30 mouse cellular contexts compared by ENCODE assay signal in the genomic region with DNA sequence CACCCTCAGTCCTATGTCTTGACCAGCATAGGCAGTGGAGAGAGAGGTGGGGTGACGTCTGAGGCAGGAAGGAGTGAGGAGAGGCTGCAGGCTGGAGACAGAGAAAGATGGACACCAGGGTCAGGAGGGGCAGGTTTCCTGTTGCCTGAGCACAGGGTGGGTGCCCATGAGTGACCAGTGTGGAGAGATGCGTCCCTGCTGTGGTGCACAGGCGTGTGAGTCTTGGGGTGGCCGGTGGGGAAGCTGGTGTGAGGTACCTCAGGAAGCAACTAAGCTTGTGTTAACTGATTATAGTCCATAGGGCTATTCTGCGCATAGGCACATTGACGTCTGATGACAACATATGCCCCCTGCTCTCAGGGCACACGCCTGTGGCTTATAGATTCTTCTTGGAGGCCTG. TPM values are rescaled to one million over a fixed set of nuclear protein-coding genes. Genes with fewer than 3 reads are reported as not detected.
DNase-seq lines count a peak whose midpoint lies in the region; ATAC-seq and TF ChIP-seq lines count a peak whose summit lies in the region.
"Had no signal": no experiment of that assay in that cellular context is flagged by ENCODE, and none has a peak within 500 bp of the region (broad histone marks: within the 10 kb centered on the region; RNA-seq: fewer than 3 reads in every experiment).

No protein-coding gene starts in this region.

- no peaks in the 10 kb centered on the region for H3K36me3 ChIP-seq in hindbrain, embryonic 10.5 days
- H3K36me3 ChIP-seq in hindbrain, embryonic 16.5 days (ENCODE audit: control insufficient read depth, insufficient read depth, low read length), result no peaks in the 10 kb centered on the region
- no peaks in the 10 kb centered on the region for H3K36me3 ChIP-seq in kidney, adult 2 months (ENCODE audit: control insufficient read depth, insufficient read depth, low read length)
- no peaks in the 10 kb centered on the region for H3K36me3 ChIP-seq in limb, embryonic 11.5 days (ENCODE audit: control insufficient read depth, insufficient read depth, low read length)
- H3K36me3 ChIP-seq: forebrain, embryonic 12.5 days; heart, embryonic 12.5 days; liver, embryonic 13.5 days; neural tube, embryonic 15.5 days had no signal

- no peak overlapping the region for H3K4me3 ChIP-seq in hindbrain, embryonic 10.5 days
- H3K4me3 ChIP-seq in hindbrain, embryonic 16.5 days (ENCODE audit: low read length), result no peak overlapping the region
- no peak overlapping the region for H3K4me3 ChIP-seq in kidney, adult 2 months (ENCODE audit: insufficient read depth, low read depth, low read length)
- no peak overlapping the region for H3K4me3 ChIP-seq in limb, embryonic 11.5 days (ENCODE audit: low read depth, low read length)
- H3K4me3 ChIP-seq: erythroblast, embryonic 14.5 days; forebrain, embryonic 12.5 days; heart, embryonic 12.5 days; layer of hippocampus, adult 2 months; left cerebral cortex, adult 2 months; liver, embryonic 13.5 days; neural tube, embryonic 15.5 days had no signal

- TF ChIP-seq POLR2A in kidney, adult 2 months (IDR thresholded peaks at IDR 0.05; ENCODE audit: low read depth, low read length), result no peak

- ATAC-seq in hindbrain, embryonic 16.5 days, result no peak
- ATAC-seq in limb, embryonic 11.5 days (ENCODE audit: insufficient number of reproducible peaks, low FRiP score, low TSS enrichment, low read depth), result no peak
- ATAC-seq: CD4-positive, CD25-positive, alpha-beta regulatory T cell, adult 4 months; inflammation-experienced regulatory T-cells, adult 6 months had no signal

- H3K4me2 ChIP-seq in hindbrain, embryonic 16.5 days (ENCODE audit: low read length), result no peak overlapping the region
- no peak overlapping the region for H3K4me2 ChIP-seq in limb, embryonic 11.5 days (ENCODE audit: low read depth, severe bottlenecking)
- H3K4me2 ChIP-seq: forebrain, embryonic 12.5 days; heart, embryonic 12.5 days; hindbrain, embryonic 14.5 days; liver, embryonic 13.5 days; neural tube, embryonic 15.5 days had no signal

- no peak overlapping the region for H3K9ac ChIP-seq in hindbrain, embryonic 16.5 days (ENCODE audit: low read depth, low read length)
- no peak overlapping the region for H3K9ac ChIP-seq in limb, embryonic 11.5 days (ENCODE audit: low read length)
- H3K9ac ChIP-seq: forebrain, embryonic 12.5 days; heart, embryonic 12.5 days; hindbrain, embryonic 14.5 days; liver, embryonic 13.5 days; neural tube, embryonic 15.5 days had no signal

- H3K27me3 ChIP-seq in hindbrain, embryonic 10.5 days (ENCODE audit: insufficient read depth, poor library complexity, severe bottlenecking), result peaks cover 4% of the 10 kb centered on the region; the same call in 1 of the 2 replicates
- no peaks in the 10 kb centered on the region for H3K27me3 ChIP-seq in hindbrain, embryonic 16.5 days (replicated peaks; ENCODE audit: control insufficient read depth, insufficient read depth, low read length)
- H3K27me3 ChIP-seq in kidney, adult 2 months (replicated peaks; ENCODE audit: control insufficient read depth, insufficient read depth, low read length), result no peaks in the 10 kb centered on the region
- H3K27me3 ChIP-seq in limb, embryonic 11.5 days (ENCODE audit: control insufficient read depth, insufficient read depth, low read length), result no peaks in the 10 kb centered on the region; the same call in 1 of the 2 replicates
- H3K27me3 ChIP-seq: forebrain, embryonic 12.5 days; liver, embryonic 13.5 days had no signal

- H3K4me1 ChIP-seq in hindbrain, embryonic 10.5 days (replicated peaks), result peaks cover 18% of the 10 kb centered on the region
- peaks cover 8% of the 10 kb centered on the region for H3K4me1 ChIP-seq in hindbrain, embryonic 16.5 days (ENCODE audit: control insufficient read depth, insufficient read depth, low read depth, low read length)
- peaks cover 25% of the 10 kb centered on the region for H3K4me1 ChIP-seq in kidney, adult 2 months (ENCODE audit: control insufficient read depth, insufficient read depth, low read length)
- H3K4me1 ChIP-seq in limb, embryonic 11.5 days (ENCODE audit: control insufficient read depth, insufficient read depth, low read length), result no peaks in the 10 kb centered on the region; the same call in 1 of the 2 replicates

- 0 out of 2 replicates have a peak overlapping the region, but pooled peaks have one; percentile 29 for H3K27ac ChIP-seq in hindbrain, embryonic 10.5 days
- no peak overlapping the region for H3K27ac ChIP-seq in hindbrain, embryonic 16.5 days (ENCODE audit: low read depth, low read length)
- no peak overlapping the region for H3K27ac ChIP-seq in kidney, adult 2 months (ENCODE audit: insufficient read depth, low read depth, low read length)
- H3K27ac ChIP-seq in limb, embryonic 11.5 days (replicated peaks; ENCODE audit: low read depth, low read length), result no peak overlapping the region
- H3K27ac ChIP-seq: forebrain, embryonic 12.5 days; hindbrain, embryonic 14.5 days; layer of hippocampus, adult 2 months; left cerebral cortex, adult 2 months; liver, embryonic 13.5 days; macrophage; neural tube, embryonic 15.5 days had no signal

- WGBS in hindbrain, embryonic 10.5 days, result 84% methylated on average over 7 of the region's 7 CpGs
- WGBS in hindbrain, embryonic 16.5 days, result 78% methylated on average over 7 of the region's 7 CpGs
- WGBS in kidney, adult 2 months, result 85% methylated on average over 7 of the region's 7 CpGs
- 81% methylated on average over 7 of the region's 7 CpGs for WGBS in limb, embryonic 11.5 days

- peaks cover 7% of the 10 kb centered on the region for H3K9me3 ChIP-seq in hindbrain, embryonic 10.5 days
- no peaks in the 10 kb centered on the region for H3K9me3 ChIP-seq in hindbrain, embryonic 16.5 days (ENCODE audit: control insufficient read depth, low read length)
- no peaks in the 10 kb centered on the region for H3K9me3 ChIP-seq in limb, embryonic 11.5 days (ENCODE audit: control insufficient read depth, low read length)
- H3K9me3 ChIP-seq: forebrain, embryonic 12.5 days; neural tube, embryonic 15.5 days had no signal

- DNase-seq in hindbrain, embryonic 10.5 days (ENCODE audit: low spot score), result peak; percentile 1
- DNase-seq in kidney, postnatal 10 days, result peak; percentile 11
- no peak for DNase-seq in kidney, adult 2 months
- peak; percentile 19 to 21 for DNase-seq in right cerebral cortex, postnatal 10 days (ENCODE audit: low spot score in 2 of 2)
- DNase-seq in right cerebral cortex, adult 18-20 months, result no peak
- DNase-seq in limb, embryonic 11.5 days (ENCODE audit: low spot score), result peak; percentile 19
- DNase-seq: adrenal gland, postnatal 36 days; cerebellum, adult 2 months; cerebellum, postnatal 14 days; gastrocnemius, postnatal 10 days; heart, postnatal 4 days; liver, embryonic 13.5 days; lung, adult 2 months; lung, postnatal 10 days; midbrain, embryonic 14.5 days; thymus, postnatal 36 days had no signal

- TF ChIP-seq CTCF in kidney, adult 2 months (conservative IDR thresholded peaks at IDR 0.05; ENCODE audit: insufficient read depth, insufficient read length, low read depth, low read length), result no peak

RNA-seq across cellular contexts. Expression of gene Pck1, which starts 26.2 kb away (rescaled TPM):
- not detected in 2 replicates for polyA plus RNA-seq in hindbrain, embryonic 10.5 days (2016; fragmentation: Nextera tagmentation; extraction: Ambion mirVana)
- polyA plus RNA-seq in hindbrain, embryonic 16.5 days (2015; fragmentation: Nextera tagmentation; extraction: Ambion mirVana), result not detected in 2 replicates
- polyA plus RNA-seq in kidney, adult 2 months (2012; rRNA removed), result 648 and 871 TPM in 2 replicates
- 0.05 and 0.23 TPM in 2 replicates for polyA plus RNA-seq in limb, embryonic 11.5 days (2014; fragmentation: Nextera tagmentation; extraction: Ambion mirVana)
- polyA plus RNA-seq: brain, embryonic 14.5 days; CD4-positive, CD25-positive, alpha-beta regulatory T cell, adult 4 months; cerebellum, adult 2 months; forebrain, embryonic 12.5 days; hindbrain, embryonic 14.5 days; inflammation-experienced regulatory T-cells, adult 6 months; macrophage; midbrain, embryonic 14.5 days; neural tube, embryonic 15.5 days had no signal

RNA-seq across cellular contexts. Expression of gene Zbp1, which starts 39.7 kb away (rescaled TPM):
- polyA plus RNA-seq in hindbrain, embryonic 10.5 days (2016; fragmentation: Nextera tagmentation; extraction: Ambion mirVana), result 0.17 and 0.73 TPM in 2 replicates
- 0.20 TPM in 1 of 2 replicates, not detected in the other for polyA plus RNA-seq in hindbrain, embryonic 16.5 days (2015; fragmentation: Nextera tagmentation; extraction: Ambion mirVana)
- polyA plus RNA-seq in kidney, adult 2 months (2012; rRNA removed), result 3.3 and 7.8 TPM in 2 replicates
- not detected in 2 replicates for polyA plus RNA-seq in limb, embryonic 11.5 days (2014; fragmentation: Nextera tagmentation; extraction: Ambion mirVana)
- polyA plus RNA-seq: erythroblast, embryonic 14.5 days; heart, embryonic 12.5 days had no signal

RNA-seq across cellular contexts. Expression of gene Ctcfl, which starts 59.7 kb away (rescaled TPM):
- polyA plus RNA-seq in hindbrain, embryonic 10.5 days (2016; fragmentation: Nextera tagmentation; extraction: Ambion mirVana), result 0.04 and 0.10 TPM in 2 replicates
- polyA plus RNA-seq in hindbrain, embryonic 16.5 days (2015; fragmentation: Nextera tagmentation; extraction: Ambion mirVana), result 0.08 TPM in 1 of 2 replicates, not detected in the other
- polyA plus RNA-seq in kidney, adult 2 months (2012; rRNA removed), result 0.03 TPM in 2 replicates
- polyA plus RNA-seq in limb, embryonic 11.5 days (2014; fragmentation: Nextera tagmentation; extraction: Ambion mirVana), result 0.11 TPM in 1 of 2 replicates, not detected in the other
- polyA plus RNA-seq: brain, embryonic 14.5 days; CD4-positive, CD25-positive, alpha-beta regulatory T cell, adult 4 months; cerebellum, adult 2 months; cortical plate, adult 2 months; erythroblast, embryonic 14.5 days; inflammation-experienced regulatory T-cells, adult 6 months; limb, embryonic 14.5 days; lung, adult 2 months; macrophage; midbrain, embryonic 14.5 days had no signal

Comparison
In these comparisons a context has a peak if more than half of its experiments do, and no peak if none do; other contexts are left out.
1. DNase-seq: peak in hindbrain, embryonic 10.5 days (single experiment), kidney, postnatal 10 days (single experiment), right cerebral cortex, postnatal 10 days (2 of 2) and limb, embryonic 11.5 days (single experiment); none in kidney, adult 2 months (single experiment) and right cerebral cortex, adult 18-20 months (single experiment).
2. RNA of gene Pck1, which starts 26.2 kb away (polyA plus RNA-seq): 648 to 871 TPM in kidney, adult 2 months; 0.05 to 0.23 TPM in limb, embryonic 11.5 days, not detected in hindbrain, embryonic 16.5 days and not detected in hindbrain, embryonic 10.5 days; every median in the first group is over 100 times any median in the second.